Mouse (Mus musculus): Measurements from ENCODE around the gene Rnf4. TPM values are rescaled to one million over a fixed set of nuclear protein-coding genes. Genes with fewer than 3 reads are reported as not detected.

Rnf4 gene
- total RNA-seq, 1 experiment from 2014 or later, result 105 TPM

DNA sequence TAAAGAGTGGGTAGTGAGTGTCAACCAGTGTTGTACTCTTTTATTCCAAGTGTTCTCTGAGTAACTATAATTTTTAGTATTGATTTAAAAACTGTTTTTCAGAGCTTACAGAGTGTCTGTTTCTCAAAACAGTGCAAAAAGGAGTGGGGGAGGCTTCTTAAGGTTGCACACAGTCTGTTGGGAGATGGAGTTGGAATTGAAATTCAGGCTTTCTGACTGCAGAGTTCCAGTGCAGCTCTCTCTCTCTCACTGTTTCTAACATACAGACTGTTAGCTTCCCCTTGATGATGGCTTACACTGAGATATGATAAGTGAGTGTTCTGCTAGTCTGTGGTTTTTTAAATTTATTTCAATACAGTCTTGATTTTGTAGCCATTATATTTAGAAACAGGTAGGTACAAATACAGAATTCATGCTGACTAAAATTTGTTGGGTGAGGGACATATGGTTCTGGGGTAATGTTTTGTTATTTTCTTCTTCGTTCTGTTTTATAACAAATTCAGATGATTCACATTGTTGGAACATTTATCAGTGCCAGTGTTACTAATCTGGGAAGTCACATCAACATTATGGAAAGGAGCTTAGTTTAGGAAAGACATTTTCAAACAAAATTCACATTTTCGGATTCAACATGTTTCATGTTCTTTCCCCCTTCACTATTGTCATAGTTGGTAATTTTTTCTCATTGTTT lies 59.9 kb downstream of the Rnf4 start:
- ATAC-seq (ENCODE audit: extremely low read depth, insufficient number of reproducible peaks, low FRiP score, poor library complexity, severe bottlenecking), result no peak

DNA sequence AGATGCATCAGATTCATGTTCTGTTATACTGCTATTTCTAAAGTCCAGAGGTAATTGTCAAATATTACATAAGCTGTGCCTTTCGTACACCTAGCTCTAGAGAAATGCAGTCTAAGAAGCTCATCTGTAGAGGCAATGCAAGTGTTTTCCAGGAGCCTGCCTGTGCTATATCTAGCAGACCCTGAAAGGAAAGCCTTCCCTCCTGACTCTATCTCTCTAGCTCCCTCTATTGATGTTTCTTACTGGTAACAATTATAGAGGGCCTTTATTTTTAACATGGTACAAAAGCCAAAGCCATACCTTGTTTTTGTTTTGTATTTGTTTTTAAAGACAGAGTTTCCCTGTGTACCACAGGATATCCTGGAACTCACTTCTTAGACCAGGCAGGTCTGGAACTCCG lies 61.8 kb downstream of the Rnf4 start:
- ATAC-seq (ENCODE audit: extremely low read depth, insufficient number of reproducible peaks, low FRiP score, poor library complexity, severe bottlenecking), result no peak

DNA sequence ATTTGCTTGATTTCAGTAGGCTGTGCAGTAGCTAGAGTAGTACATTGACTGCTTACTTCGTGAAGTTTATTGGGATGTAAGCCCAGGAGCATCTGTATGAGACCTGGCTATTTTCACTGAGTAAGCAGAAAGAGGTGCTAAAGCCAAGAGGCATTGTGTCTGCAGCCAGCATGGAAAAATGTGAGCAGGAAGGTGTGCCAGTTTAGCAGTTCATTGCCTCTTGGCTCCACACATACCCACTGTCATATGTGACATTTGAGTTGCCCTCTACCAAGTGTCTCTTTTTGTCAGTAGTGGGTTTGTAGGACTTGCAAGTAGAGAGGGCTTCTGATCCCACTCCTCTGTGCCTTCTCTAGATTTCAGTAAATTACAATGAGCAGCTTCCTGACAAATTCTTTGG lies 62.2 kb downstream of the Rnf4 start:
- ATAC-seq (ENCODE audit: extremely low read depth, insufficient number of reproducible peaks, low FRiP score, poor library complexity, severe bottlenecking), result no peak

Other genes starting within 250 kb of the Rnf4 start
- gene Poln, start 166.8 kb upstream of the Rnf4 start, total RNA-seq (2017), result 0.81 and 1.4 TPM in 2 replicates
- 47.8 and 53.3 TPM in 2 replicates for gene Haus3, start 166.8 kb upstream of the Rnf4 start, total RNA-seq (2017)
- gene Mxd4, start 148.6 kb upstream of the Rnf4 start, total RNA-seq (2017), result 60.3 and 62.8 TPM in 2 replicates
- gene Zfyve28, start 47.8 kb upstream of the Rnf4 start, total RNA-seq (2017), result 1.7 and 2.3 TPM in 2 replicates
- 0.35 TPM in 1 of 2 replicates, not detected in the other for gene Cfap99, start 47.7 kb upstream of the Rnf4 start, total RNA-seq (2017)
- 69.5 and 75.7 TPM in 2 replicates for gene Fam193a, start 33.6 kb downstream of the Rnf4 start, total RNA-seq (2017)
- gene Tnip2, start 177.7 kb downstream of the Rnf4 start, total RNA-seq (2017), result 69.4 and 75.8 TPM in 2 replicates
- 105 and 107 TPM in 2 replicates for gene Sh3bp2, start 189.5 kb downstream of the Rnf4 start, total RNA-seq (2017)
- 399 and 418 TPM in 2 replicates for gene Add1, start 237.4 kb downstream of the Rnf4 start, total RNA-seq (2017)